Mouse (Mus musculus) left cerebral cortex, adult 11 months (tissue): ENCODE data around the gene Nfe2.
"Not testable (repeated sequence)": the region's sequence is repeated elsewhere in the genome, so short reads cannot be mapped to it uniquely, and the experiment has no call there.

Experiments used
- DNase-seq: peaks from one replicate; pipeline ENCODE4 v3.0.0; 2022; ENCODE audit warnings: low spot score

Nfe2 gene

GRCm38 (mm10) chr15:103290843-103291242 lies 32.6 kb upstream of the Nfe2 start:
- no peak for DNase-seq

GRCm38 (mm10) chr15:103290417-103290816 lies 32.2 kb upstream of the Nfe2 start:
- DNase-seq: no peak

GRCm38 (mm10) chr15:103289600-103289999 lies 31.4 kb upstream of the Nfe2 start:
- no peak for DNase-seq

- DNase-seq: no peak
Observed at GRCm38 (mm10) chr15:103285778-103286417, 27.7 kb upstream of the Nfe2 start.

- no peak for DNase-seq
Observed at GRCm38 (mm10) chr15:103284647-103285046, 26.4 kb upstream of the Nfe2 start.

DNA sequence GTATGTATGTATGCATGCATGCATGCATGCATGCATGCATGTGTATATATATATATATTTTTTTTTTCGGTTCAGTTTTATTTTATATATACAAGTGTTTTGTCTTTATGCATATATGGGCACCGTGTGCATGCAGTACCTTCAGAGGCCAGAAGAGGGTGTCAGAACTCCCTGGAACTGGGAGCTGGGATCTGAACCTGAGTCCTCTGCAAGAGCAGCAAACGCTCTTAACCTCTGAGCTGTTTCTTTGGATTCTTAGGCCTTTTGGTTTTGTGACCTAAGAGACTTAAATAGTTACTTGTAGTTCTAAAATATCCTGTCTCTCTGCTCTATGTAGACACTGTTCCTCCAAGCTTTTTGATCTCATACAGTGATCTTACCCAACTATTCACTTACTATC lies 25.9 kb upstream of the Nfe2 start:
- DNase-seq: no peak

- no peak for DNase-seq
Observed at GRCm38 (mm10) chr15:103281465-103282205, 23.4 kb upstream of the Nfe2 start.

DNA sequence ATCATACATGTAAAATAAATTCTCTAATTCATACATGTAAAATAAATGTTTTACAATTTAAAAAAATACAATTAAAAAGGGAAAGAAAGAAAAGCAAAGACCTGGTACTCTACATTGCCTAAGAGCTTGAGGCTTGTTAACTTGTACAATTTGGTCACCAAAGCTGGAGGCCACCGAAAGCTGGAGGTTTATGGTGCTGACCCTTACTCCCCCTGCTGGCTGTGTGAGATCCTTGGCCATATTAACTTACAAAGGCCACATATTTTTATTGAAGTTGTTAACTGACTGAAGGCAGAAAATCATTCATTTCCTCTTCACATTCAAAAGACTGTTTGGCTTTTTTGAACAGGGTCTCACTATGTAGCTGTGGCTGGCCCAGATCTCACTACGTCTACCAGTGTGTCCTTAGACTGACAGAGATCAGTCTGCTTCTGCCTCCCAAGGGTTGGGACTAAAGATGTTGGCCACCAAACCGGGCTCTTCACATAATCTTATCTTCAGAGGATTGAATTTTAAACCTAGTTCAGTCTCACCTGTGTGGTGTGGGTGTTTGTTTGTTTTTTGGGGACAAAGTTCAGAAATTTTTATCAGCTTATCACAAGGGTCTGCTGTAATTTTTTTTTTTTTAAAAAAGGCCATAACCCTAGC lies 22.7 kb upstream of the Nfe2 start:
- DNase-seq: no peak

DNA sequence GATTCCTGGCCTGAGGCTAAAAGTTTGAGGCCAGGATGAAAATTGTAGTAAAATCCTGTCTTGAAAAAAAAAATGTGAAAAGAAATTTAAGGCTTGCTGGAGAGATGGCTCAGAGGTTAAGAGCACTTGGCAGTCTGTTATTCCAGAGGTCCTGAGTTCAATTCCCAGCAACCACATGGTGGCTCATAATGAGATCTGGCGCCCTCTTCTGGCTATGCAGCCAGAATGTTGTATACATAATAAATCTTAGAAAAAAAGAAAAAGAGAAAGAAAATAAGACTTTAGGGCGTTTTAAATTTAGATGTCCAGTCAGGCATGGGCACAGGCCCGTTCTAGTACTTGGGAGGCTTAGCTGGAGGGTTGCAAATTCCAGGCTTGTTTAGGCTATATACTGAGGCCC lies 21.5 kb upstream of the Nfe2 start:
- no peak for DNase-seq

GRCm38 (mm10) chr15:103277949-103278348 lies 19.7 kb upstream of the Nfe2 start:
- DNase-seq: no peak

- not testable (repeated sequence) for DNase-seq
Observed at GRCm38 (mm10) chr15:103275943-103276342, 17.7 kb upstream of the Nfe2 start.

- DNase-seq: peak; percentile 97
Observed at GRCm38 (mm10) chr15:103272419-103273279, 14.4 kb upstream of the Nfe2 start, which contains the start of gene Copz1. Copz1 (plus strand) TSS chr15:103272714.

GRCm38 (mm10) chr15:103268903-103269302 lies 10.7 kb upstream of the Nfe2 start:
- no peak for DNase-seq

GRCm38 (mm10) chr15:103264794-103265193 lies 6.6 kb upstream of the Nfe2 start:
- no peak for DNase-seq

GRCm38 (mm10) chr15:103259989-103260388 lies 1.8 kb upstream of the Nfe2 start:
- DNase-seq: no peak

DNA sequence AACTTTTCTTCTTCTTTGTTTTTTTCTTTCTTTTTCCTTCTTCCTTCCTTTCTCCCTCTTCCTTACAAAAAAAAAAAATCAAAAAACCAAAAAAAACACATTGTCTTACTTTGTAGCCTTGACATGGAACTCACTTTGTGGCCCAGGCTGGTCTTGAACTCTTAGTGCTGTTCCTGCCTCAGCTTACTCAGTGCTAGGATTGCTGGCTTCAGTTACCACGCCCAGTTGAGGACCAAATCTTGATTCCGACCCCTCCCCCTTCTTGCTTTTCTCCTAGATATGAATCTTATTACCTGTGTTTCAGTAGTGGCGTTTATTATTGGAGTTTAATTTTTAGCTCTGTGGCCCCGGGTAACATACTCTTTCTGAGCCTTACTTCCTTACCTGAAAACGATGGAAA lies 959 bp upstream of the Nfe2 start:
- DNase-seq: no peak

DNA sequence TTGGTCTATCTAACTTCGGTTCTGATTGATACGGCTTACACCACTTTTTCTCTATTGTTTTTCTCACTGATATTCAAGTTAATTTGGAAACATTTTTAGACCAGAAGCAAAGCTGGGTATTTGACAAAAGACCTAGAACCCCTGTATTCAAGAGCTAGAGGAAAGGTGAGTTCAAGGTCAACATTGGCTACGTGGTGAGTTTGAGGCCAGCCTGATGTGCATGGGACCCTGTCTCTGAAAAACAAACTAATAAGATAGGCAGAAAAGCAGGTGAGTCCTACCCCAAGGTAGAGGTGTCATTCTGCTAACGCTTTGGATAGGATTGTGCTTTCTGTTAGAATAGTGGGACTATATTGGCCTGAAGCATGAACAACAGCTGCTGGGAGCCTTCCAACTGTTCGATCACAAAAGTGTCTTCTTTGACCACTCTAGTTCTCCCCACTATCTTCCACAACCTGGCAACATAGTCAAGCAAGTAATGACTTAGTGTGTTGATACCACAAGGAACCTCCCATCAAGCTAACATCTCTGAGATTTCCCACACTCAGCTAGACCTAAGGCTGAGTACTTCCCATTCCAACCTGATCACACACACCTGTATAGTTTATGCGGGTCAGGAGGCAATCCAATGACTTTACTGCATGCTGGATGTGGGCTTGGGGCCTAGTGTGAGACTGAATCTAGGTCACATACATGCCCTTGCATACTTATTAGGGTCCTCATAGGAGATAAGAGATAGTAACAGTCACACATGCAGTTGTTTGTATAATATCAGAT lies 1.8 kb downstream of the Nfe2 start:
- no peak for DNase-seq

GRCm38 (mm10) chr15:103255169-103255568 lies 3.0 kb downstream of the Nfe2 start:
- no peak for DNase-seq

DNA sequence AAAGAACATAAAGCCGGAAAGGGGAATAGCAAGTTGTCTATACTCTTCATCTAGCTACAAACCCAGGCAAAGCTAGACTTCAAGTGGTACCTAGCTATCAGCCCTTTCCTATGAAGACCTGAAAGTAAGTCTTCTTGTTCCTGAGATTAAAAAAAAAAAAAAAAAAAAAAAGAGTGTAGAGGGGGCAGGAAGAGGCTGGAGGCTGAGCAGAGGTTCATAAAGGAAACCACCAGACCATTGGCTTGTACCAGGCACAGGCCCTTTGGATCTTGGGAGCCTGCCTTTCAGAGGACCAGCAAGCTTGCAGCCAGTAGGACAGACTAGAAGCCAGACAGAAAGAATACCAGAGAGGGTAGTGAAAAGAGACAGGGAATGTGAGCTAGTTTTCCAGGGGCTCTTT lies 4.9 kb downstream of the Nfe2 start:
- DNase-seq: no peak

GRCm38 (mm10) chr15:103252660-103253059 lies 5.5 kb downstream of the Nfe2 start:
- DNase-seq: no peak

GRCm38 (mm10) chr15:103251595-103251994 lies 6.6 kb downstream of the Nfe2 start:
- no peak for DNase-seq
